Mouse (Mus musculus) intestine, postnatal 0 days (tissue): ENCODE measurements at regions not wholly inside any gene's neighbourhood (a gene's known extent, or its start where the extent isn't known, plus 50 kb on each side); places are given as distances from the start of the nearest gene placed in this dataset.

ENCODE experiments used
- ATAC-seq: fragments of 200-750 bp; cut with Nextera tagmentation; 2 replicates; pipeline ENCODE4 v1.8.0; 2017; ENCODE audit warnings: mild to moderate bottlenecking, moderate TSS enrichment, moderate library complexity
- H3K27ac ChIP-seq: fragments of 300-500 bp; sonication (generic); 2 replicates; pipeline ENCODE4 v1.5.1; 2014; ENCODE audit warnings: mild to moderate bottlenecking, low read depth, low read length, moderate library complexity
- H3K27me3 ChIP-seq: fragments of 300-500 bp; sonication (generic); replicated peaks from 2 replicates; pipeline ENCODE4 v1.6.1; 2014; ENCODE audit warnings: low read length, mixed read lengths; ENCODE audit not compliant: control insufficient read depth, insufficient read depth
- H3K36me3 ChIP-seq: fragments of 300-500 bp; sonication (generic); 2 replicates; pipeline ENCODE4 v1.6.1; 2014; ENCODE audit warnings: mild to moderate bottlenecking, moderate library complexity; ENCODE audit not compliant: control insufficient read depth, insufficient read depth
- H3K4me1 ChIP-seq: fragments of 300-500 bp; sonication (generic); replicated peaks from 2 replicates; pipeline ENCODE4 v1.6.1; 2014; ENCODE audit warnings: antibody characterized with exemption, low read length, mixed read lengths; ENCODE audit not compliant: control insufficient read depth, insufficient read depth
- H3K4me2 ChIP-seq: fragments of 300-500 bp; sonication (generic); replicated peaks from 2 replicates; pipeline ENCODE4 v1.6.1; 2014; ENCODE audit warnings: low read depth, mild to moderate bottlenecking, moderate library complexity
- H3K4me3 ChIP-seq: fragments of 300-500 bp; sonication (generic); 2 replicates; pipeline ENCODE4 v1.5.1; 2014; ENCODE audit warnings: low read depth, low read length
- H3K9ac ChIP-seq: fragments of 300-500 bp; sonication (generic); 2 replicates; pipeline ENCODE4 v1.6.1; 2014; ENCODE audit warnings: mild to moderate bottlenecking, low read depth, low read length
- H3K9me3 ChIP-seq: fragments of 300-500 bp; sonication (generic); 2 replicates; pipeline ENCODE4 v1.6.1; 2016; ENCODE audit warnings: mixed run types; ENCODE audit not compliant: control insufficient read depth
- CTCF ChIP-seq: sonication (generic); IDR thresholded peaks from 2 replicates; pipeline ENCODE4 v1.5.1; 2016; ENCODE audit warnings: low read depth, mild to moderate bottlenecking, control low read depth, antibody characterized with exemption, moderate library complexity
- WGBS: fragments of 180-500 bp; shearing (Covaris S2); extraction: QIAGEN DNeasy Blood & Tissue Kit; methylation state at CpG from one replicate; pipeline ENCODE4 v1.1.7; 2014; 5-methylcytosine and 5-hydroxymethylcytosine counted together

DNA sequence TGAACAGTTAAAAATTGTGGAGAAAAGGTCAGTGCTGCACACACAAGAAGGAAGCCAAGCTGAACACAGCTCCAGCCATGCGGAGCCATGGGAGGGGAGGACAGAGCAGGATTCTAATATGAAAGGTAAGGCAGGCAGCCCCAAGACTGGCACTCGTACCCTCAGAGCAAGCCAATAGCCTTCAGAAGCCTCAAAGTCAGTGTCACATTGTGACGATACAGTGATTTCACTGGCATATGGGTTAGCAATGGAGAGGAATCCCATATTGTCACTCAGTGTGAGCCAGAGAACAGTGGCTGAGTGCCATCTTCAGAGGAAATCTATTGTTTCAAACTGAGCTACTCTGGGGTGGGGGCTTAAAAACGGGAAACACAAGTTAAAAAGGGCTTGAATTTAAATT is 181.4 kb upstream of the Zic1 start:
- TF ChIP-seq CTCF, result no peak
- Histone ChIP-seq H3K4me2 (no peak overlapping the region), H3K27me3 (no peaks in the 10 kb centered on the region), H3K9ac (no peak overlapping the region), H3K4me1 (no peaks in the 10 kb centered on the region), H3K27ac (no peak overlapping the region), H3K9me3 (no peaks in the 10 kb centered on the region), H3K4me3 (no peak overlapping the region), H3K36me3 (no peaks in the 10 kb centered on the region)
- no peak for ATAC-seq
- 65% methylated on average over 4 of the region's 4 CpGs for whole genome bisulfite sequencing

DNA sequence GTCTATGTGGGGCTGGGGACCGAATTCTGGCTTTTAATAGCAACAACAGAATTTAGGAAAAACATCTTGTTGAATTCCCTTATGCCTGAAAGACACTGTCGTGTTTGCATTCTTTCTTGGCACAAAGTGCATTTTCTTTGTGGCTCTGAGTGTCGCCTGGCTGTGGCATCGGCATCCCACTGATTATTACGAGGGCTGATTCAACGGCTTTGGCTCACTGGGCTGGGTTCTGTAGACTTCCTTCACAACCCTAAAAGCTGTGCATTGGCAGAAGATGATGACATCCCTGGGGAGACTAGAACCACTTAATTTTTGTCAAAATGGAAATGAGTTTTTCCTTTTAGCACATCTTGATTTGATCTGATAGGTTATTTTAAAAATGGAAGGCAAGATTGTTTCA is 179.8 kb upstream of the Zic1 start:
- Histone ChIP-seq H3K4me3 (no peak overlapping the region), H3K4me2 (no peak overlapping the region), H3K27ac (no peak overlapping the region), H3K36me3 (no peaks in the 10 kb centered on the region), H3K27me3 (no peaks in the 10 kb centered on the region), H3K9me3 (no peaks in the 10 kb centered on the region), H3K9ac (no peak overlapping the region), H3K4me1 (no peaks in the 10 kb centered on the region)
- WGBS, result 73% methylated on average over 6 of the region's 6 CpGs
- no peak for ATAC-seq
- no peak for TF ChIP-seq CTCF

DNA sequence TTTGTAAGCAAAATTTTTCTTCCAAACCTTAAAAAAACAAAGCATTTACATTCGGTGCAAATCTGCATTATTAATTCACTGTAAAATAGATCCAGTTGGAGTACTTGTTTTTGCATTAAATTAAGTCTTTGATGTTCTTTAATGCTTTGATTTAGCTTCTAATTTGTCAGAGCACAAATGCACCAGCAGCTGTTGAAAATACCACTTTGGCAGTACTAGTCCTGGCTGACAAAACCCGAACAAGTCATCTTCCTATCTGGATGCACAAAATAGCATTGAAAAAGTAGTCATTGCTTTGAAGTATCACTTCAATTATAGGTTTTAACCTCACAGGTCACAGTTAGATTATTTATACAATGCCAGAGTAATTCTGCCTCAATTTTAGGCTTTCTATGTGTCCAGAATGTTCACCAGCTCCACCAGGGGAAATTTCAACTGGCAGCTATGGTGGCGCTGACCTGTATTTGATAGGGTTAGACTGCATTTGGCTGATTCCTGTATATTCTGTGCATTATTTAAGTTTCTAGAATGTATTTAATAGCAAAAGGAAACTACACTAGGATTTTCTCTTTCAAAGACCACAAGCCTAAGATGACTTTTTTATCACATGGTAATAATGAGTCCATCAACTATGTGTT is 163.3 kb upstream of the Zic1 start:
- Histone ChIP-seq H3K4me2 (no peak overlapping the region), H3K4me1 (no peaks in the 10 kb centered on the region), H3K9ac (no peak overlapping the region), H3K27me3 (no peaks in the 10 kb centered on the region), H3K27ac (no peak overlapping the region), H3K9me3 (no peaks in the 10 kb centered on the region), H3K36me3 (no peaks in the 10 kb centered on the region), H3K4me3 (no peak overlapping the region)
- 79% methylated on average over 3 of the region's 3 CpGs for WGBS
- no peak for ATAC-seq
- no peak for TF ChIP-seq CTCF

DNA sequence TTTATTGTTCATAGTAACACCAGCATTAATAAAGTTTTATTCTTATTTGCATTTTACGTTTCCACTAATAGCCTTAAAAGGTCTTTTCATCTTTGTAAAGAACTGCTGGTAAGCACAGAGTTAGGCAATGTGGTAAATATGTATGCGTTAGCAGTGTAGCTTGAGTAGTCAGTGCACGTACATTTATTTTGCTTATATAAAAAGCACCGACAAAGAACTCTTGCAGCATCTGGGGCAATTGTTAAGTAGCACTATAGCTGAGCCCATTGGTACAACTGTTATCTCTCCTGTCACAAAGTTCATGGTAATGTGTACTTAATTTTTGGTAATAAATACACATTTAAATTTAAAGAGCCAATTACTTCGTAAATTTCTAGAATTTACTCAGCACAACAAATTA is 162.8 kb upstream of the Zic1 start:
- 71% methylated on average over 5 of the region's 5 CpGs for WGBS
- no peak for ATAC-seq
- Histone ChIP-seq H3K27ac (no peak overlapping the region), H3K9me3 (no peaks in the 10 kb centered on the region), H3K4me3 (no peak overlapping the region), H3K27me3 (no peaks in the 10 kb centered on the region), H3K9ac (no peak overlapping the region), H3K4me1 (no peaks in the 10 kb centered on the region), H3K4me2 (no peak overlapping the region), H3K36me3 (no peaks in the 10 kb centered on the region)
- TF ChIP-seq CTCF, result no peak

DNA sequence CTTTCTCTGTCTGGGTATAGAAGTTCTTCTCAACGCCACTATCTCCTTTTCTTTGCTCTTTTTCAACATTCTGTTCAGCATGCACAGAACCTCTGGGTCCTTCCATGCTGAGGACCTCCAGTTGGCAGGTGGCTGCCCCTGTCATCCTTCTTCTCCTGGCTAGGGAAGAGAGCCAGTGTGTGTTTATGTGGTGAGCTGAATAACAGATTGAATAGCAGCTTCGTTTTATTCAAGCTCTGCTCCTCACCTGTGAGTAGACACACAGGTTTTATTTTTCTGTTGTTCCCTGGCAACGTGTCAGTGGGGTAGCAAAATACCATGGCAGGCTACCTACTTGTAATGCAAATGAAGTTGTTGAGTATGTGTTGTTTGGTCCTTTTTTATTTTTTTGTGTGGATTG is 154.9 kb upstream of the Zic1 start:
- Histone ChIP-seq H3K4me2 (no peak overlapping the region), H3K27me3 (no peaks in the 10 kb centered on the region), H3K4me1 (no peaks in the 10 kb centered on the region), H3K36me3 (no peaks in the 10 kb centered on the region), H3K27ac (no peak overlapping the region), H3K4me3 (no peak overlapping the region), H3K9ac (no peak overlapping the region), H3K9me3 (no peaks in the 10 kb centered on the region)
- ATAC-seq, result no peak
- 43% methylated on average over 3 of the region's 3 CpGs for WGBS
- TF ChIP-seq CTCF, result no peak

GRCm38 (mm10) chr9:91509672-91510071 is 144.1 kb upstream of the Zic1 start:
- Histone ChIP-seq H3K27me3 (no peaks in the 10 kb centered on the region), H3K9me3 (no peaks in the 10 kb centered on the region), H3K27ac (no peak overlapping the region), H3K36me3 (no peaks in the 10 kb centered on the region), H3K4me1 (no peaks in the 10 kb centered on the region), H3K9ac (no peak overlapping the region), H3K4me2 (no peak overlapping the region), H3K4me3 (no peak overlapping the region)
- TF ChIP-seq CTCF, result no peak
- ATAC-seq, result no peak
- 92% methylated on average over 3 of the region's 3 CpGs for WGBS
